ENCODE assay signal across 8 mouse cellular contexts in genomic region chr11:103141101-103141943, GRCm38 (mm10). TPM values are rescaled to one million over a fixed set of nuclear protein-coding genes. Genes with fewer than 3 reads are reported as not detected.
A peak's percentile ranks its signal among the peaks of the same experiment; 100 is the strongest.
DNase-seq lines count a peak whose midpoint lies in the region; ATAC-seq and TF ChIP-seq lines count a peak whose summit lies in the region.

No protein-coding gene starts in this region.

- peak overlapping the region; percentile 70 for H3K9ac ChIP-seq in heart, embryonic 13.5 days

- TF ChIP-seq POLR2A in cerebellum, adult 2 months (IDR thresholded peaks at IDR 0.05; ENCODE audit: borderline replicate concordance, insufficient read depth, low read length): no peak

- H3K4me1 ChIP-seq in cerebellum, adult 2 months (ENCODE audit: control insufficient read depth, insufficient read depth, low read length): peaks cover 13% of the 10 kb centered on the region
- peaks cover 47% of the 10 kb centered on the region for H3K4me1 ChIP-seq in embryonic facial prominence, embryonic 10.5 days
- peaks cover 47% of the 10 kb centered on the region for H3K4me1 ChIP-seq in heart, embryonic 13.5 days

- peak in 1 of 2 experiments; percentile 41 for DNase-seq in cerebellum, adult 2 months
- DNase-seq in embryonic facial prominence, embryonic 10.5 days (ENCODE audit: low spot score): peak; percentile 43
- peak; percentile 87 for DNase-seq in kidney, postnatal 10 days
- DNase-seq in lung, postnatal 25 days (ENCODE audit: low spot score): peak; percentile 72
- DNase-seq in urinary bladder, adult 2 months (ENCODE audit: low spot score): peak; percentile 51
- DNase-seq in thymus, postnatal 4 days: no peak

- H3K4me3 ChIP-seq in cerebellum, adult 2 months (replicated peaks; ENCODE audit: insufficient read depth, low read depth, low read length): peak overlapping the region; percentile 3
- no peak overlapping the region for H3K4me3 ChIP-seq in embryonic facial prominence, embryonic 10.5 days
- H3K4me3 ChIP-seq in heart, embryonic 13.5 days: no peak overlapping the region

- TF ChIP-seq CTCF in cerebellum, adult 2 months (IDR thresholded peaks at IDR 0.05; ENCODE audit: borderline replicate concordance, insufficient read depth, low read depth, low read length): no peak

- no peaks in the 10 kb centered on the region for H3K27me3 ChIP-seq in cerebellum, adult 2 months (ENCODE audit: control insufficient read depth, insufficient read depth, low read length)
- H3K27me3 ChIP-seq in embryonic facial prominence, embryonic 10.5 days (replicated peaks; ENCODE audit: low read depth, poor library complexity, severe bottlenecking): no peaks in the 10 kb centered on the region
- H3K27me3 ChIP-seq in heart, embryonic 13.5 days (replicated peaks): no peaks in the 10 kb centered on the region

- WGBS in cerebellum, adult 2 months: 33% methylated on average over 11 of the region's 11 CpGs
- 24% methylated on average over 11 of the region's 11 CpGs for WGBS in embryonic facial prominence, embryonic 10.5 days
- WGBS in heart, embryonic 13.5 days: 19% methylated on average over 11 of the region's 11 CpGs

- no peak for ATAC-seq in cerebellum, adult (ENCODE audit: insufficient number of reproducible peaks, low FRiP score, low TSS enrichment)
- ATAC-seq in heart, embryonic 13.5 days (ENCODE audit: extremely low read depth, insufficient number of reproducible peaks, low FRiP score, low TSS enrichment): no peak

- peaks cover 24% of the 10 kb centered on the region for H3K36me3 ChIP-seq in embryonic facial prominence, embryonic 10.5 days (replicated peaks)
- peaks cover 15% of the 10 kb centered on the region for H3K36me3 ChIP-seq in heart, embryonic 13.5 days

- peak overlapping the region; percentile 13; the same call in 1 of the 2 replicates for H3K4me2 ChIP-seq in heart, embryonic 13.5 days

- peak overlapping the region; percentile 95 for H3K27ac ChIP-seq in cerebellum, adult 2 months (ENCODE audit: insufficient read depth, low read length)
- H3K27ac ChIP-seq in embryonic facial prominence, embryonic 10.5 days (replicated peaks): peak overlapping the region; percentile 82
- H3K27ac ChIP-seq in heart, embryonic 13.5 days (replicated peaks): peak overlapping the region; percentile 88

- H3K9me3 ChIP-seq in embryonic facial prominence, embryonic 10.5 days: no peaks in the 10 kb centered on the region
- H3K9me3 ChIP-seq in heart, embryonic 13.5 days: no peaks in the 10 kb centered on the region

RNA-seq across cellular contexts. Expression of gene Hexim2, which starts 9.1 kb away (rescaled TPM):
- 20.9 and 23.0 TPM in 2 replicates for polyA plus RNA-seq in cerebellum, adult 2 months (2012; rRNA removed)
- polyA plus RNA-seq in embryonic facial prominence, embryonic 10.5 days (2016; fragmentation: Nextera tagmentation; extraction: Ambion mirVana): 8.4 and 10.9 TPM in 2 replicates
- 5.7 and 6.2 TPM in 2 replicates for polyA plus RNA-seq in heart, embryonic 13.5 days (2015; fragmentation: Nextera tagmentation; extraction: Ambion mirVana)
- 4.1 and 4.5 TPM in 2 replicates for polyA plus RNA-seq in urinary bladder, adult 2 months (2012; rRNA removed)

RNA-seq across cellular contexts. Expression of gene Hexim1, which starts 25.3 kb away (rescaled TPM):
- 25.5 and 28.8 TPM in 2 replicates for polyA plus RNA-seq in cerebellum, adult 2 months (2012; rRNA removed)
- polyA plus RNA-seq in embryonic facial prominence, embryonic 10.5 days (2016; fragmentation: Nextera tagmentation; extraction: Ambion mirVana): 2.8 and 2.9 TPM in 2 replicates
- polyA plus RNA-seq in heart, embryonic 13.5 days (2015; fragmentation: Nextera tagmentation; extraction: Ambion mirVana): 2.8 and 3.0 TPM in 2 replicates
- polyA plus RNA-seq in urinary bladder, adult 2 months (2012; rRNA removed): 28.4 and 29.3 TPM in 2 replicates

RNA-seq across cellular contexts. Expression of gene Fmnl1, which starts 29.6 kb away (rescaled TPM):
- 63.7 and 71.1 TPM in 2 replicates for polyA plus RNA-seq in cerebellum, adult 2 months (2012; rRNA removed)
- polyA plus RNA-seq in embryonic facial prominence, embryonic 10.5 days (2016; fragmentation: Nextera tagmentation; extraction: Ambion mirVana): 0.49 and 0.67 TPM in 2 replicates
- polyA plus RNA-seq in heart, embryonic 13.5 days (2015; fragmentation: Nextera tagmentation; extraction: Ambion mirVana): 2.0 and 2.6 TPM in 2 replicates
- polyA plus RNA-seq in urinary bladder, adult 2 months (2012; rRNA removed): 6.4 and 6.6 TPM in 2 replicates

RNA-seq across cellular contexts. Expression of gene Acbd4, which starts 39.8 kb away (rescaled TPM):
- polyA plus RNA-seq in cerebellum, adult 2 months (2012; rRNA removed): 60.4 and 61.5 TPM in 2 replicates
- 6.3 and 10.1 TPM in 2 replicates for polyA plus RNA-seq in embryonic facial prominence, embryonic 10.5 days (2016; fragmentation: Nextera tagmentation; extraction: Ambion mirVana)
- polyA plus RNA-seq in heart, embryonic 13.5 days (2015; fragmentation: Nextera tagmentation; extraction: Ambion mirVana): 12.0 and 14.3 TPM in 2 replicates
- 59.4 and 76.0 TPM in 2 replicates for polyA plus RNA-seq in urinary bladder, adult 2 months (2012; rRNA removed)

RNA-seq across cellular contexts. Expression of gene Plcd3, which starts 39.9 kb away (rescaled TPM):
- polyA plus RNA-seq in cerebellum, adult 2 months (2012; rRNA removed): 11.8 and 13.1 TPM in 2 replicates
- polyA plus RNA-seq in embryonic facial prominence, embryonic 10.5 days (2016; fragmentation: Nextera tagmentation; extraction: Ambion mirVana): 1.7 and 2.6 TPM in 2 replicates
- polyA plus RNA-seq in heart, embryonic 13.5 days (2015; fragmentation: Nextera tagmentation; extraction: Ambion mirVana): 7.8 and 8.7 TPM in 2 replicates
- 30.9 and 36.8 TPM in 2 replicates for polyA plus RNA-seq in urinary bladder, adult 2 months (2012; rRNA removed)
